Mouse (Mus musculus) ES-E14 (cell line): ENCODE measurements around the gene Kcnh1.

Experiments used
- HCFC1 ChIP-seq: IDR thresholded peaks from 2 replicates; pipeline ENCODE4 v1.6.1; 2012; ENCODE audit warnings: low read length, inconsistent platforms, borderline replicate concordance; ENCODE audit not compliant: insufficient read depth
- ZC3H11A ChIP-seq: IDR thresholded peaks from 2 replicates; pipeline ENCODE4 v1.6.1; 2012; ENCODE audit warnings: low read depth, mild to moderate bottlenecking, inconsistent platforms, low read length, borderline replicate concordance
- ZNF384 ChIP-seq: IDR thresholded peaks from 2 replicates; pipeline ENCODE4 v1.6.1; 2012; ENCODE audit warnings: low read depth, low read length, inconsistent platforms

- TF ChIP-seq ZNF384, result no peak
- TF ChIP-seq ZC3H11A, result no peak
- TF ChIP-seq HCFC1, result no peak
Measured at GRCm38 (mm10) chr1:192331207-192331606, 140.6 kb downstream of the Kcnh1 start.
